Mouse (Mus musculus) CH12F3 (cell line): ENCODE results near the gene Tcf7l1.

Experiments used
- in situ Hi-C: fragments of 300-500 bp; cut with MboI; formaldehyde crosslinking; loops from 2 replicates; pipeline ENCODE4 v1.14.3; 2020; ENCODE audit warnings: low sequenced_read_pairs

Tcf7l1 gene

DNA sequence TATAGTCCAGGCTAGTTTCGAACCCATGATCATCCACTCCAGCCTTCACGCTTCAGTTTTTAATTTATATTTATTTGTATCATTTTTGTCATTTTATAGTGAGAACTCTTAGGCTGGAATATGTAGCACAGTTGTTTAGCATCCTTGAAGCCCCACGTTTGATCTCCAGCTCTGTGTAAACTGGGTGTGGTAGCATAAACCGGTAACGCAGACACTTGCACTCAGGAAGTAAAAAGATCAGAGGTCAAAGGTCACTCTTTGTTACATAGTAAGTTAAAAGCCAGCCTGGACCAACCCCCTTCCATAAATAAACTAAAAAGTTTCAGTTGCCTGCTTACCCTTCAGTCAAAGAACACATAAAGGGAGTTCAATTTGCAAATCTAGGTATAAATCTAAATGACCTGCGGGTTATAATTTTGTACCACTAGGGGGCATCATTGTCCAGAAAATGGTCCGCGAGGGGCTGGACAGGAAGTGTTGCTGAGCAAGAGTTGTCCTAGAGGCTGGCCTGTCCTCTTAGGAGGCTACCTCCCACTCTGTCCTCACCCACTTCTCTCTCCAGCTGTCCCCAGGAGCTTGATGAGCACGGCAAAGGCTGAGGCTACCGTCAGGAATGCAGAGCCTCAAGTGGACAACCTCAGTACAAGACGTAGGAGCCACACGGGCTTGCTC lies 153.2 kb downstream of the Tcf7l1 start:
- in situ Hi-C loops: no loop called here

GRCm38 (mm10) chr6:72634311-72634710 lies 154.7 kb downstream of the Tcf7l1 start:
- in situ Hi-C loops: no loop called here

GRCm38 (mm10) chr6:72631700-72632099 lies 157.4 kb downstream of the Tcf7l1 start:
- in situ Hi-C loops: no loop called here

GRCm38 (mm10) chr6:72630961-72631360 lies 158.1 kb downstream of the Tcf7l1 start:
- in situ Hi-C loops: no loop called here

- in situ Hi-C loops: no loop called here
These were observed 158.7 kb downstream of the Tcf7l1 start for GRCm38 (mm10) chr6:72630370-72630769.

DNA sequence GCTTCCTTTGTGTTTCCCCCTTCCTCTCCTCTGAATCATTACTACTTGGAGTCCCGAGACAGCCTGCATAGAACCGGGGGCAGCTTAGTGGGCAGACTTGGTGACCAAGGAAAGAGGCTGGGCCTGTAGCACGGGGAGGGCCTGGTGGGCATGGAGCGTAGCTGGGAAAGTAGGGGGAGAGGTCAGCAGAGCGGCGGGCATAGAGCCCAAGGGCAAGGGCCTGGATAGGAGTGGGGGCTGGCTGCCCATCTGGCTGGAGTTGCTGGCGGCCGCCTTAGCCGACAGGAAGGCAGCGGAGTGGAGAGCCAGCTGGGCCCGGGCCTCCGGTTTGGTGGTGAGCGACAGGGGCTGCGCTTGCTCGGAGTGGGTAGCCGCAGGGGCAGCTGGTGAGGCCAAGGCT lies 161.8 kb downstream of the Tcf7l1 start:
- in situ Hi-C loops: no loop called here

DNA sequence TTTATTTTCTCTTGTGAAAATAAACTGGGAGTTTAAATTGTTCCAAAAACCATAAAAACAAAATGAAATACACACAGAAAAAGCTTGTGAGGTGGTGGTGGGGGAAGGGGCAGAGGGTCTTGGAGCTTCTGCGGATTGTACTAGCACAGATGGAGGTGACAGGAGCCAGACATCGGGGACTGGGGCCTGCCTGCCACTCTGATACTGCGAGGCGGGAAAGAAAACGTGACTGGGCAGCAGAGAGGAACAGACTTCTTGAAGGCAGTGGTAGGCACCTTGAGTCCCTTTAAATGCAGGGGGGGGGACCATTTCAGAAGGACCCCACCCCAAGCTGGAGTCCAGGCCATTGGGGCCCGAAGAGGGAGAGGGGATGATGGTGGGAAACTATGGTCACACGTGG lies 162.7 kb downstream of the Tcf7l1 start:
- in situ Hi-C loops: no loop called here

- in situ Hi-C loops: no loop called here
These were observed 165.2 kb downstream of the Tcf7l1 start for GRCm38 (mm10) chr6:72623661-72624402.

DNA sequence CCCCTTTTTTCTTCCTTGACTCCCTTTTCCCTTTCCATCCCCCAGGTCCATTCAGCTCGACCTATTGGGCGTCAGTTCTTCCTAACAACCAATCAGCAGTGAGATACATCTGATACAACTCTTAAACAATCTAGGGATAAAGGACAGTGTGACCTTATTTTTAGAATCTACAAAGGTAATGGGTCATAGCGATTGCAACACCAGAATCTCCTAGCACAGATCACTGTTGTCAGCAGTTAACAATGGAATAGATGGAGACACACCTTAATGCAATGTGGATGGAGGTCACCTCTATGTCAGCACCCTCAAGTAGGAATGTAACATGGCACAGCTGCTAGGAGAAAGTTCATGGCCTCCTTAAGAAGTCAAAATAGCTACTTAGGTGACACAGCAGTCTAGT lies 166.1 kb downstream of the Tcf7l1 start:
- in situ Hi-C loops: no loop called here

DNA sequence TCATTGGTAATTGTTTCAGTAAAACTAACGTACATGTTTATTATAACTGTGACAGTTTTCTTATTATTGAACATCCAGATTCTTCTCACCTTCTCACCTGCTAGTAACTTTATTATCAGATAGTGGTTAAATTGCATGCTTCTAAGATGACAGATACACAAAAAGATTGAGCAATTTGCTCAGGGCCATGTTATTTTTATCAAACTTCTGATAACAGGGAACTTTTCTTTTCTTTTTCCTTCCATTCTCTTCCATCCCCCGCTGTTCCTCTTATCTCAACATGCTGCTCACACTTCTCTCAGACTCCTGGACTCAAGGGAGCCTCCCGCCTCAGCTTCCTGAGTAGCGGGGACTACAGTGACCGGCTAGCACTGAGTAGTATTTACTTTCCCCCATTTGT lies 168.1 kb downstream of the Tcf7l1 start:
- in situ Hi-C loops: no loop called here

- in situ Hi-C loops: no loop called here
These were observed 169.1 kb downstream of the Tcf7l1 start for GRCm38 (mm10) chr6:72619734-72620532.

DNA sequence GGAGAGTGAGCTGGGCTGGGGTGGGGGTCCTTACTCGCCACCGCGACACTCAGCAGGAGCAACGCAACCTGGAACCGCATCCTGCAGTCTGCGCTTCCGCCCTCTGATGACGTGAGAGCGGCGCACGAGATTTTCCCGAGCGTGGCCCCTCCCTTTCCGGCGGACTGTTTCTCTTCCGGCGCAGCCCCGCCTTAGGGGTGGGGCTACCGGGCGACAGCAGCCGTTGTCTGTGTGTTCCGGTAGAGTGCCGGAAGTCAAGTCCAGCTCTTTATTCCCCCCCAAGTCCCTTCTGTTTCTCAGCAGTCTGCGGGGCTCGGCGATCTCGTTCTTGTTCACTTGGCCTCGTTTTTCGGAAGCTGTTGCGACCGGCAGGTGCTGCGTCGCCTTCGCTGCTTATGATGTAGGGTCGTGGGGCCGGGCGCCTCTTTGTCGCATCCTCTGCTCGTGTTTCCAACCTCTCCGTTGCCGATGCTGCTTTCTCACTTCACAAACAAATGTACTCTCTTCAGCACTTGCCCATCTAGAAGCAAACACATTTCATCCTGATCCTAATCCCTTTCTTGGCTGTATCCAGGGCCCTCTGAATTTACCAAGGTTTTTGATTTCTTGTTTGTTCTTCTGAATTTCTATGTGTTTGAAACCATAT lies 172.3 kb downstream of the Tcf7l1 start, which contains the start of gene Tgoln1:
TSS of gene Tgoln1 (minus strand) at position 358 of the 646 bp plus-strand sequence.
- in situ Hi-C loops: no loop called here

DNA sequence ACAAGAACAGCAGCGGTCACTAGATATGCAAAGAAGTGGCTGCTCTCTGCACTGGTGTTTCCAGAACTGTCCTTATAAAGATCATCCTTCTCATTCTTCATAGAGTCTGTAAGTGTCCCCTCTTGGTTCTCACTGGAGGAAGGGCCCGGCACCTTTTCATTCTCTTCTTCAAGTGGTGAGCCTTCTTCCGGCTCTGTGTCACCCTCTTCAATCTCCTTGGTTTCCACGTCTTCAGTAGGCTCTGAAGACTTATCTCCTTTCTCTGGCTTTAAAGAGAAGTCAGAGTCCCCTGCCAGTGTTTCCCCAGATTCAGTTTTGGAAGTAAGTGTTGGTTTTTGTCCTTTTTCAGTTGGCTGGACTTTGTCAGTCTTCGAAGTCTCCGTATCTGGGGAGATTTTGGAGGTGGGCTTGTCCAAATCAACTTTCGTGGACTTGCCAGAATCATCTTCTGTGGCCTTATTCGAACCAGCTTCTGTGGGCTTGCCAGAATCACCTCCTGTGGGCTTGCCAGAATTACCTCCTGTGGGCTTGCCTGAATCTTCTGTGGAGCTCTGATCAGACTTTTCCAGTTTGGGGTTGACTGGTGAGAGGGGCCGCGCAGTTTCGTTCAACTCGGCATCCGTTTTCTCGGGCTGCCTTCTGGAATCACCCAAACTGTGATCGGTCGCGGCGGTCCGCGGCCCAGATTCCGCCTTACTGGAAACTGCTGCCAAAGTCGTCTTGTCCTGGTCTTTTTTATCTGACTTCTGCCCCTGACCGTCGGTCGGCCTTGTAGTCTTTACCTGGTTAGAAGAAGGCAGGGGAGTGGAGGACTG lies 173.3 kb downstream of the Tcf7l1 start:
- in situ Hi-C loops: no loop called here

GRCm38 (mm10) chr6:72615151-72615550 lies 173.9 kb downstream of the Tcf7l1 start:
- in situ Hi-C loops: no loop called here

DNA sequence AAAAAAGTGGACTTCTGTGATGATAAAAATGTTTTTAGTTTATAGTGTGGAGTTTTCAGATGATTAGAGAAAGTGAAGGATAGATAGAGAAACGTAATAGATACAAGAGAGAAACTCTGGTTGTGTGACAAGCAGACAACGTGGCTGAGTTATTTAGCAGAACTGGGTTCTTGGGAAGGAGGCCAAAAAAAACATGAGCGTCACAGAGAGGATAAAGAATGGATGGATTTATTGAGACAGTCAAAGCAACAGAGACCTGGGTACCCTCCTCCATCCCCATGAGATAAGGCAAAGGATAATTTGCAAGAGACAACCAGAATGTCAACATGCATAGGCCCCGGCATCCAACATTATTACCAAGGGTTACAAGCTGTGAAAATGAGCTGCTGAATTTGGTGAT lies 178.8 kb downstream of the Tcf7l1 start:
- in situ Hi-C loops: no loop called here

DNA sequence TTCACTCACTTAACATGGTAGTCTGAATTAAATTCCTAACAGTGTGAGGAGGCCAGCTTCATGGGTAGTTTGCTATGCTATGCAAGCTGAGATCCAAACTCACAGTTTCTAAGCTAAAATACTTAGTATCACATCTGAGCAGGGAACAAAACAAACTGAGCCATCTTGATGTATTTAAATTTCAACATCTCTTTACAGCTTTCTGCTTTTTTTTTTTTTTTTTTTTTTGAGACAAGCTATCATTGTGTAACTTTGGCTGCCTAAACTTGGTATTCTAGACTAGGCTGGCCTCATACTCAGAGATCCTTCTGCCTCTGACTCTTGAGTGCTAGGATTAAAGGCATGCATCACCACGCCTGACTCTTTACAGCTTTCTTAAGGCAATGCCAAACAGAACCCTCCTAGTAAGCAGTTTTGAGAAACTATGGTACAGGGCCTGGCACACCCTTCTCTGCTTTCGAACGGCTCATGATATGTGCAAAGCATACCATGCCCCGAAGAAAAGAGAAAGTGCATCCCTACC lies 180.3 kb downstream of the Tcf7l1 start:
- in situ Hi-C loops: no loop called here

- in situ Hi-C loops: no loop called here
These were observed 181.4 kb downstream of the Tcf7l1 start for GRCm38 (mm10) chr6:72607676-72608075.

DNA sequence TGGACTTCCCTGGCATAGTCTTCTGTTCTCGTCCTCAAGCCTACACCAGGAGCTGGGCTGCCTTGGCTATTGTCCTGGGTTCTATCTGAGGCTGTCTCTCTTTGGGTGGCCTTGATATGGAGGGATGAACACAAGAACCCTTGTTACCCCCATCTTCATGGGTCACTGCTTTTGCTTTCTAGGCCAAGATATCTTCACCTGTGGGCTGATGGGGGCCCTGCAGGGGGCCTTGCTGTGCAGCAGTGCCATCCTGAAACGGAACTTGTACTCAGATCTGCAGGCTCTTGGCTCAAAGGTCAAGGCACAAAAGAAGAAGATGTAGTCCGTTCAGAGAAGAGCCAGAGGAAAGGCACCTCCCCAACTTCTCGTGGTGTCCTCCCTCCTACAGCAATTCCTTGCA lies 182.0 kb downstream of the Tcf7l1 start:
- in situ Hi-C loops: no loop called here

DNA sequence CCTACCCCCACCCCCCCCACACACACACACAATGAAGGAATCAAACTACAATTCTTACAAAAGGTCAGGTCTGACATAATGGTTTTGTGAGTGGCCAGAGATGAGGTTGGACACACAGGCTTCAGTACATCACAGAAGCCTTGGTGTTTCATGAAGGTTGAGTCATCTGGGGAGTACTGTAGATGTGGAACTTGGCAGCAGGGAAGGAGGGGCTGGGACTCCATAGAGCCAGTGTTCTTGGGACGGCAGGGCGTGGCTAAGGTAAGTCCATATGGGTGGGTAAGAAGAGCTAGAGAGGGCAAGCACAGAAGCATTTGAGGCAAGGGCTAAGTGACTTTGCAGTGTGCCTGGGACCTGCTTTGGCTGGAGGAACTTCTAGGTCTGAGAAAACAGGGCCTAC lies 185.0 kb downstream of the Tcf7l1 start:
- in situ Hi-C loops: no loop called here

DNA sequence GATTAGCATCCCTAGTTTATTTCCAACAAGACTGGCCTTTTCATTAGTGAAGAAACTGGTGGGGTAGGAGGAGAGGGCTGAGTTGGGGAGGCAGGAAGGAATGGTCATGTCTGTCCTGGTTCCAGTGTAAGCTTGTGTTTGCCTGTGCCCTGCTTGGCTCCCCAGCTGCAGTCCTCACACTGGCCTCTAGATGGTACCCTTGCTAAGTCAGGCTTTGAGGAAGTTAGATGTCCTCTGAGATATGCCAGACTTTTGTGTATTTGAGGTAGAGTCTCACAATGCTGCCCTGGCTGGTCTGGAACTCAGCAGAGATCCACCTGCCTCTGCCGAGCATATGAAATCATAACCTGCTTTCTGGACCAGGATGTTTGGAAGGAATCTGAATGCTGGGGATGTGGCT lies 187.3 kb downstream of the Tcf7l1 start:
- in situ Hi-C loops: no loop called here
